Mouse (Mus musculus): ENCODE results near the gene Atcay. TPM values are rescaled to one million over a fixed set of nuclear protein-coding genes. Genes with fewer than 3 reads are reported as not detected.
A peak's percentile ranks its signal among the peaks of the same experiment; 100 is the strongest.

Gene Atcay
- under 1 TPM; 0.24 to 0.30 TPM for total RNA-seq (2021)

DNA sequence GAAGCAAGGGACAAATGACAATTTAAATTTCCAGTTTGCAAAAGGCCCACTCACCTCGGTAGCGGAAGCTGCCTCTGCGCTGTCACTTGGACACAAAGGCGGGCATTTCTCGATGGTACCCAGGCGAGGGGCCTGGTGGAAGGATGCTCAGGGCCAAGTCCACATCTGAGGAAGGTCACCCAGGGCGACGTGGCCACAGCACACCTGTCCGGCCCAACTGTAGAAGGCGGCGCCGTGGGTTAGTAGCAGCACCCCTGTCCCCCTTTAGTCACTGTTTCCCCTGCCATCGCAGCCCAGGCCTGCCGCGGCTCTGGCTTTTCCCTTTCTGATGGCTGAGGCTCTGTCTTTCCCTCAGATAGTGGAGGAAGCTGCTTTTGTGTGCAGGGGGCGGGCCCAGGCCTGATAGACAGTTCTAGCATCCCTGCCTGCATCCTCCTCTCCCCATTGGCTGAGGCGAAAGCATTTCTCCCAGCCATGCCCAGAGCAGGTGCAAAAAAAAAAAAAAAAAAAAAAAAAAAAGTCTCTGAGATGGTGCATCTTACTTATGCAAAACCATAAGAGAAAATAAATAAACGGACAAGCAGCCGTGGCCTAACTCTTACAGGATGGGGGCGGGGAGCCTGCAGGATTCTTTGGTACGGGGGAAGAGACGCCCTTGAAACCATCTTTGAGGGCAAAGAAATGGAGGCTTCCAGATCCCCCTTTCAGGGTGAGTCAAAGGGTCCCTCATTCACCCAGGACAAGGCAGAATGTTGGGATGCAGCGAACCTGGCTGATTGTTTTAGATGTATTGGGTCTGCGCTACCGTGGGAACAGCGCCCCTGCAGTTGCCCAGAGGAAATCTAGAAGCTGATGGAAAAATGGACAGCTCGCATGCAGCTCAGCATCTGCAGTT, at the start of gene Atcay:
TSS of gene Atcay (minus strand) at position 396 of the 895 bp plus-strand sequence.
- intact Hi-C loops (cut with DNase I), result no loop called here
- DNase-seq, result peak in 1 of 2 experiments; percentile 31

- intact Hi-C loops (cut with DNase I), result no loop called here
- DNase-seq, result no peak
These were observed 48.9 kb upstream of the Atcay start for GRCm38 (mm10) chr10:81279496-81279895.

DNA sequence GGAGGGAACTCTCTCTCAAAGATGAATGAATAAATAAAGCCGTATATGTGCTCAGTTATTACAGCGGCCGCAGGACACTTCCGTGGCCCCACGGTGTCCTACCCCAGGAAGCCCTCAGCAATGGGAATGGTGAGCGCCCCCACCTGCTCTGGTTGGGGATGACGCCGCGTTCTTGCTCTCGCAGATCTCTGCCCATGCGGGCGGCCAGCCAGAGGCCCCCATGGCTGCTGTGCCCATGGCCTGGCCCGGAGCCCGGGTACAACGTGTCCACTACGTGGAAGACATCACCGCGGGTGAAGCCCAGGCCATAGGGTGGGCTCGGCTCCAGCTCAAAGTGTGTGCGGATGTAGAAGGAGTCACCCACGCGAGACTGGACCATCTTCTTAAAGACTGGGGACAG, 47.0 kb upstream of the Atcay start:
- DNase-seq, result no peak
- intact Hi-C loops (cut with DNase I), result no loop called here

DNA sequence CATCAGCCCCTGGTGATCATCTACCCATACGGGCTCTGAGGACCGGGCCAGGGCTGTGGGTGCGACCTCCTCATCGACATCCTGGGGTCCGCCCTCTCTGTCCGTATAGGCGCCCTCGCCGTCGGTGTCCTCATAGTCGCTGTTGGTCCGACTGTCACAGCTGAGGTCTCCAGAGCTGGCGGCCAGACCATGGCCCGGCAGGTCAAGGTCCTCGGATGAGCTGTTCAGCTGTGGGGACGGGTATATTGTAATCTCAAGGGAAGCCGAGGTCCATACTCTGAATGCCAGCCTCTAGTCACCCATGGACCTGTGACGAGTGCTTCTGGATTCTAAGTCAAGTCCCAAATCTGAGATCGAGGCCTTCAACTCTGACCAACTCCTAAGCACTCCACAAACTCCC, 43.2 kb upstream of the Atcay start:
- intact Hi-C loops (cut with DNase I), result no loop called here

DNA sequence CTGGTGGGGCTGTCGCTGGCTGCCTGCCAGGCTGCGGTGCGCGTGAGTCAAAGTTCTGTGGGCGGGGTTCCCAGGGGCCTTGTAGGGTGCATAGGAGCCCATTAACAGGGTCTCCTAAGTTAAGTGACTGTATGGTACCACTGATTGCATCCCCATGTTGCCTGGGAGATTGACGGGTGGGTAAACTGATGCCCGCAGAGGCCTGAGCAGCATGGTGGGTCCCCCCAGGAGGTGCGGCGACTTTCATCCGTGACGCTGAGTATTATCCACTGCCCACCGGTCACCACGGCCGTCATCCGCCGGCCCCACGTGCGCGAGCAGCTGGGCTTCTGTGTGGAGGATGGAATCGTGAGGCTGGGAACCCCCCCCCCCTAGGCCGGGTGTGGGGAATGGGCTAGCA, 41.7 kb upstream of the Atcay start:
- no peak for DNase-seq
- intact Hi-C loops (cut with DNase I), result no loop called here

More for the DNA sequence above, 43.2 kb upstream of the Atcay start:
- DNase-seq, result no peak

DNA sequence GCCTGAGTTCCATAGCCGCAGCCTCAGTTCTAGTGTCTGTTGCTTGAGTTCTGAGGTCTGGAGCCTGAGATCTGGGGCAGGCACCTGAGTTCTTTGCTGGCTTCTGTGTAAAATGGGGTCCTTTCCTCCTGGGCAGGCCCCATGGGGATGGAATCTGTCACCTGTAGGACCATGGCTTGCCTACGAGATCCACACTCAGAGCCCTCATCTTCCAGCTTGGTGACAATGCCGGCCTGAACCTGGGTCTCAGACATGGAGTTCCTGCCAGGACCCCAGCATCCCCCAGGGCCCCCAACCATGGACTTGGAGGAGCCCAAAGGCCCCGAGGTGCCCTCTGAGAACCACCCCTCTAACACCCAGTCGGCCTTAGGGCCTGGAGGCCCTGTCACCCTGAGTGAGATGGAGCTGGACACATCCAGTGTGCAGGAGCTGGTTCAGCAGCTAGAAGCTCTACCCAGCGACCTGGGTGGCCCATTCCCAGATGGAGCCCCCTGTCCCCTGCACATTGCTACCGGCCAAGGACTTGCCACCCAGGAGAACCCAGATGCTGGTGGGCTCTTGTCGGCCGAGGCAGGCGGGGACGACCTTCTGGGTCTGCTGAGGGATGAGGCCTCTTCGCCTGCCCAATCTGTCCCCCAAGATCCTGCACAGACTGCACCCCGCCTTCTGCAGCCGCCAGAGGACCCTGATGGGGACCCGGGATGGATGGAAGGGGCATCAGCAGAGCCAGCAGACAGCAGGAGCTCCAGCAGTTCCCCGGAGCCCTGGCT, 38.2 kb upstream of the Atcay start:
- intact Hi-C loops (cut with DNase I), result no loop called here
- DNase-seq, result no peak

DNA sequence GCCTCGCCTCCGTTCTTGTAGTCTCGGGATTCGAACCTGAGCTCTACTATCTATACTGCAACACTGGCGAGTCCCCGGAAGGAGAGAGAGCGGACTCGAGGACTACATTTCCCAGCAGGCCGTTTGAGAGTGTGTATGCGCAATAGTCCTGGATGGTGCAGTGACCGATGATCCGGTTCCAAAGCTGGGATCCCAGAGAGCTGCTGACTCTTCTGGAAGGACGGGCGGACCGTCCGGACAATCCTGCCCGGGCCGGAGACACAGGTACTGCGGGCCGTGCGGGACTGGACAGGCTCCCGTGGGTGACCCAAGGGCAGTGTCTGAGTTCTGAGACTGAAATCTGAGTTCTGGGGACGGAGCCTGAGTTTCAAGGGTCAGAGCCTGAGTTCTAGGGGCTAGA, 37.4 kb upstream of the Atcay start:
- intact Hi-C loops (cut with DNase I), result no loop called here
- DNase-seq, result peak; percentile 91 to 93

GRCm38 (mm10) chr10:81266211-81267105, 35.8 kb upstream of the Atcay start, which contains the start of the genes Mrpl54 and Apba3:
TSS of gene Mrpl54 (minus strand) at chr10:81266934.
TSS of gene Apba3 (plus strand) at chr10:81266960.
- intact Hi-C loops (cut with DNase I), result no loop called here
- peak; percentile 98 for DNase-seq

DNA sequence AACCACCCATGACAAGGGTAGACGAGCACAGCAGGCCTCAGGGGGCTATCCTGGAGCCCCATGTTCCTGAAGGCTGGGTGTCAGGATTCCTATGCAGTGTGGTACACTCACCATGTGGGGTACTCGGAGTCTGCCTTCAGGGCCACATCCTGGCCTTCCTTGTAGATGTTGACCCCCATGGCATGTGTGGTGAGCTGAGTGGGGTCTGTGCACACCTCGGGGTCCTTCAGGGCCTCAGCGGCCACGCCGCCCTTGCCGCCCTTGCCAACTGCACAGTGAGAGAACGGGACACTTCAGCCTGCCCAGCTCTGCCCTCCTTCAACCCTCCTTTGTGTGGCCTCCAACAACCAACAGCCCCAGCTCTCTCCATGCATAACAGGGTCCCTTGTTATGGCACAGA, 34.9 kb upstream of the Atcay start:
- no peak for DNase-seq
- intact Hi-C loops (cut with DNase I), result no loop called here

- DNase-seq, result no peak
- intact Hi-C loops (cut with DNase I), result no loop called here
These were observed 30.4 kb upstream of the Atcay start for GRCm38 (mm10) chr10:81261025-81261424.

GRCm38 (mm10) chr10:81259225-81259884, 28.7 kb upstream of the Atcay start:
- intact Hi-C loops (cut with DNase I), result no loop called here
- DNase-seq, result no peak

GRCm38 (mm10) chr10:81257158-81258039, 26.8 kb upstream of the Atcay start:
- intact Hi-C loops (cut with DNase I), result no loop called here
- no peak for DNase-seq

DNA sequence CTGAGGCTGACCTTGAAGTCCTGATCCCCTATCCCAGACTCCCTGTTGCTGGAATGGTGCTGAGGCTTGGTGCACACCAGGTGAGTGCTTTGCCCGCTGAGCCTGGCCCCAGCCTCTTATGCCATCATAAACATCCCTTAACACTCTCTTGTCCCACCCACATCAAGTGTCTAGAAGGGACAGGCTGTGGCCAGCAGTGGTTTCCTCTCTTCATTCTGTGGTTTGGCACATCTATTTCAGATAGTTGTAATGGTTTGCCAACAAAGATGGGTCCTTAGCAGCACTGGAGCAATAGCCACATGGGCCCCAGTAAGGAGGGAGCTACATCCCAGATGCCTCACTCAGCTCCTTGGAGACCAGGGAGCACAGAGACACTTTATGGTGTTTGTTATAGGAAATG, 24.3 kb upstream of the Atcay start:
- no peak for DNase-seq
- intact Hi-C loops (cut with DNase I), result no loop called here

DNA sequence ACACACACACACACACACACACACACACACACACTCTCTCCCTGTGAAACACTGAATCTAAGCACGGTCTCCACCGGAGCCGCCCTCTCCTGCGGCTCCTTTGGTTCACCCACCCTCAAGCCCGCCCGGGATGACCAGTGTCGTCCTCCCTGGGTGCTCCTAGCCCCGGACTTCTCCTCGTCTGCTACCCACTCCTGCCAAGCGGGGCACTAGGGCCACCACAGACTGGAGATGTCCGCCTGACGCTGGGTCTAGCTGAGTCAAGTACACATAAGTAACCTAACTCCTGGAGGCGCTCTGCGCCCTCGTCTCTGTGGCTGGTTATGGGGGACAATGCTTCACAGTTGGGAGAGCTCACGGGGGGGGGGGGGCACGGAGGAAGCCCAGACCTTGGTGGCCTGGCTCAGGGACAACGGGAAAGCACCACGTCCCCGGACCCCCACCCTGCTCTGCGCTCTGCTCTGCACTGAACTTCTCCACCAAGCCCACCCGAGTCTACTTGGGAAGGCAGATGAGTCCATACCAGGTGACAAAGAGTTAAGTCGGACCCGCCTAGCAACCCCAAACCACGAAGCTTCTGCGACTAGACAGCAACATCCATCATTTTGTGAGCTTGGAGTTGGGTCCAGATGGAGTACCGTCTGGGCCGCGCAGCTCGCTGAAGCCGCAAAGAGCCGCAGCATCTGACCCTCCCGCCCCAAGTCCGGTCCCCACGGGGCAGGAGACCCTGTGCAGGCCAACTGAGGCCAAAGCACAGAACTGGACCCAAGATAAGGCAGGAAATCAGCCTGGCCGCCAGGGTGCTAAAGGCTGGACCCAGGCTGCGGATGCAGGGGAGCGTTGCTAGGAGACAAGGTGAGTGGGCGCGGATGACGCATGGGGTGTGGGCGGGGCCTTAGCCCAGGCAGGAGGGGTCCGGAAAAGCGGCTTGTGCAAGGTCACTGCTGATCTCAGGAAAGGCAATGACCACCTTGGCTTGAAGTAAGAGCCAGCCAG, 22.1 kb upstream of the Atcay start, which contains the start of gene Matk:
TSS of gene Matk (plus strand) at position 512 of the 996 bp plus-strand sequence.
- DNase-seq, result peak; percentile 52 to 64
- intact Hi-C loops (cut with DNase I), result no loop called here

DNA sequence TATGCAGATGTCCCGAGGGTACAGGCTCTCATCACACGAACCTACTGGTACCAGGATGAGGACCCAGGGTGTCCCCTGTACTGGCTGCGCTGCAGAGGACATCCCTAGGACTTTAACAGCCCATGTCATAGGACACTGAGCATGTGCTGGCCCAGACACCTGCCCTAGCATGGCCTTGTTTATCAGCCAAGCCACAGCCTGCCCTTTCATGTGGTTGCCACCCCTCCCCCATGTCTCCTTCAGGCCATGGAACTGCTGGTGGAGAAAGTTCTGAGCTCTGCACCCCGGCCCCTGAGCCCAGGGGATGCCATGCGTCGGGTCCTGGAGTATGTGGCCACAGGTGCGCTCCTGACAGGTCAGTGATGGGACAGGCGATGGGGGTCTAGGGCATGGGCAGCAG, 18.8 kb upstream of the Atcay start:
- no peak for DNase-seq
- intact Hi-C loops (cut with DNase I), result no loop called here

DNA sequence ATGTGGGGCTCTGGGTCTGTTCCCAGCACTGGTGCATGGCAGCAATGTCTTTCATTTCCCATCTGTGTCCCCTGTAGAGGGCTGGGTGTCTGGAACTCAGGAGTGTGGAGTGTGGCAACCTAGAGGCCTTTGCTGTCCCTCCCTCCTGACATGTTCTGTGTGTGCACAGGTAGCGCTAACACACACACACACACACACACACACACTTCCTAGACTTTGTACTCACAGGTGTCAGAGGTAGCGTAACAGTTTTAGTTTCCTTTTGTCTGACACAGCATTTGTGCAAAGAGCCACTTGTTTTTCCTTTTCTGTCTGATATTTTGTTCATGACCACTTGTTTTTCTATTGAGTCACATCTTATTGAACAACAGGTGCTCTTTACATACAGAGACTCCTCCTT, 17.2 kb upstream of the Atcay start:
- no peak for DNase-seq
- intact Hi-C loops (cut with DNase I), result no loop called here

DNA sequence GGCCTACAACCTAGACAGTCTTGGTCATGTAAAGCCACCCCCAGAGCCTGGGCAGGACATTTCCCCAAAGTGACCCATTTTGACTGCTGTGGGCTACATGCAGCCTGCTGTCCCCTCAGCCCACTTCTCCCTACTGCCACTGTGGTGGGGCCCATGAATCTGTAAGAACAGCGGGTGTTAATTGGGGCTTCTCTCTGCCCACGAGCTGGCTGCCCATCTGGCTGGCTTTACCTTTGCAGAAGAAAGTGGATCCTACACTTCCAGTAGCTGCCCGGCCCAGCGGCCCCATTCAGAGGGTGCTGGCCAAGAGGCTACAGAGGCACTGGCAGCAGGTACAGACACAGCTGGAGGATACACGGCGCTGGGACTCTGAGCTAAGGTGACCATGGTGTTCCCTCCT, 14.5 kb upstream of the Atcay start:
- DNase-seq, result no peak
- intact Hi-C loops (cut with DNase I), result no loop called here

GRCm38 (mm10) chr10:81244595-81244994, 14.0 kb upstream of the Atcay start:
- intact Hi-C loops (cut with DNase I), result no loop called here

More at GRCm38 (mm10) chr10:81244595-81244994, 14.0 kb upstream of the Atcay start:
- DNase-seq, result peak; percentile 83 to 92

Data from heart, postnatal 10 days (tissue).